8 mouse cellular contexts compared by ENCODE assay signal in genomic region chr2:22621828-22622731, GRCm38 (mm10). TPM values are rescaled to one million over a fixed set of nuclear protein-coding genes. Genes with fewer than 3 reads are reported as not detected.
A peak's percentile ranks its signal among the peaks of the same experiment; 100 is the strongest.
DNase-seq lines count a peak whose midpoint lies in the region; ATAC-seq and TF ChIP-seq lines count a peak whose summit lies in the region.

Gad2 (plus strand) TSS chr2:22622205.

- DNase-seq in left cerebral cortex, adult 18-20 months (ENCODE audit: low spot score in 2 of 2), result no peak
- DNase-seq in left cerebral cortex, adult 11 months (ENCODE audit: low spot score), result no peak
- DNase-seq in adrenal gland, postnatal 25 days, result peak; percentile 35
- peak; percentile 28 for DNase-seq in limb, embryonic 14.5 days (ENCODE audit: low spot score)
- DNase-seq in retina, embryonic 14.5 days (ENCODE audit: low spot score), result peak; percentile 73

- peak within 1 kb of the TSS; percentile 83 for H3K9ac ChIP-seq in forebrain, embryonic 13.5 days
- no peak within 1 kb of the TSS for H3K9ac ChIP-seq in intestine, embryonic 16.5 days (ENCODE audit: low read depth, low read length)
- H3K9ac ChIP-seq in limb, embryonic 14.5 days (ENCODE audit: low read depth, low read length, severe bottlenecking), result no peak within 1 kb of the TSS; the same call in 1 of the 2 replicates

- peaks cover 50% of the 10 kb centered on the region for H3K4me1 ChIP-seq in forebrain, embryonic 13.5 days
- H3K4me1 ChIP-seq in intestine, embryonic 16.5 days (ENCODE audit: control insufficient read depth, insufficient read depth, low read length), result peaks cover 14% of the 10 kb centered on the region
- peaks cover 14% of the 10 kb centered on the region for H3K4me1 ChIP-seq in limb, embryonic 14.5 days (ENCODE audit: control insufficient read depth, insufficient read depth, low read length)

- WGBS in forebrain, embryonic 13.5 days, result under 1% methylated on average over 55 of the region's 55 CpGs
- WGBS in intestine, embryonic 16.5 days, result under 1% methylated on average over 54 of the region's 55 CpGs
- 3% methylated on average over 49 of the region's 55 CpGs for WGBS in limb, embryonic 14.5 days

- H3K9me3 ChIP-seq in forebrain, embryonic 13.5 days (replicated peaks), result no peaks in the 10 kb centered on the region
- H3K9me3 ChIP-seq in intestine, embryonic 16.5 days (ENCODE audit: control insufficient read depth, low read length), result no peaks in the 10 kb centered on the region
- H3K9me3 ChIP-seq in limb, embryonic 14.5 days (ENCODE audit: control insufficient read depth, low read length), result no peaks in the 10 kb centered on the region

- H3K4me2 ChIP-seq in forebrain, embryonic 13.5 days, result peak within 1 kb of the TSS; percentile 80
- peak within 1 kb of the TSS; percentile 67 for H3K4me2 ChIP-seq in intestine, embryonic 16.5 days (ENCODE audit: low read depth, low read length)
- peak within 1 kb of the TSS; percentile 54 for H3K4me2 ChIP-seq in limb, embryonic 14.5 days (replicated peaks; ENCODE audit: low read depth, low read length, severe bottlenecking)

- peak; percentile 71 for ATAC-seq in forebrain, embryonic 13.5 days
- ATAC-seq in intestine, embryonic 16.5 days, result peak; percentile 84
- ATAC-seq in limb, embryonic 14.5 days (ENCODE audit: low FRiP score, low read depth), result peak; percentile 72
- ATAC-seq in monocyte, adult 5-6 weeks (replicated peaks; ENCODE audit: insufficient number of reproducible peaks, low FRiP score, low TSS enrichment, poor library complexity, severe bottlenecking), result no peak

- no peaks in the 10 kb centered on the region for H3K36me3 ChIP-seq in forebrain, embryonic 13.5 days (ENCODE audit: poor library complexity, severe bottlenecking)
- no peaks in the 10 kb centered on the region for H3K36me3 ChIP-seq in intestine, embryonic 16.5 days (ENCODE audit: control insufficient read depth, insufficient read depth, low read length)
- H3K36me3 ChIP-seq in limb, embryonic 14.5 days (ENCODE audit: control insufficient read depth, insufficient read depth, low read length), result no peaks in the 10 kb centered on the region

- peak within 1 kb of the TSS; percentile 97 for H3K27ac ChIP-seq in forebrain, embryonic 13.5 days
- H3K27ac ChIP-seq in intestine, embryonic 16.5 days (ENCODE audit: low read length), result no peak within 1 kb of the TSS
- no peak within 1 kb of the TSS for H3K27ac ChIP-seq in limb, embryonic 14.5 days (replicated peaks; ENCODE audit: low read depth, low read length)

- peak within 1 kb of the TSS; percentile 55 for H3K4me3 ChIP-seq in forebrain, embryonic 13.5 days
- peak within 1 kb of the TSS; percentile 41 for H3K4me3 ChIP-seq in intestine, embryonic 16.5 days (ENCODE audit: low read length)
- peak within 1 kb of the TSS; percentile 35 for H3K4me3 ChIP-seq in limb, embryonic 14.5 days (replicated peaks; ENCODE audit: low read length)

- peaks cover 68% of the 10 kb centered on the region for H3K27me3 ChIP-seq in forebrain, embryonic 13.5 days
- peaks cover 72% of the 10 kb centered on the region for H3K27me3 ChIP-seq in intestine, embryonic 16.5 days (replicated peaks; ENCODE audit: control insufficient read depth, insufficient read depth, low read length)
- H3K27me3 ChIP-seq in limb, embryonic 14.5 days (ENCODE audit: control insufficient read depth, insufficient read depth, low read length), result peaks cover 94% of the 10 kb centered on the region

- TF ChIP-seq POLR2A in limb, embryonic 14.5 days (IDR thresholded peaks at IDR 0.05; ENCODE audit: borderline replicate concordance, extremely low read depth, insufficient read depth, insufficient read length), result no peak

RNA-seq across cellular contexts. Expression of gene Gad2, which starts in this region (rescaled TPM):
- total RNA-seq in left cerebral cortex, adult 18-20 months (2021), result 100 to 1,000 TPM; 107 to 116 TPM
- not detected in 2 replicates for total RNA-seq in adrenal gland, postnatal 25 days (2021)
- 86.1 and 90.4 TPM in 2 replicates for polyA plus RNA-seq in forebrain, embryonic 13.5 days (2015; fragmentation: Nextera tagmentation; extraction: Ambion mirVana)
- polyA plus RNA-seq in intestine, embryonic 16.5 days (2015; fragmentation: Nextera tagmentation; extraction: Ambion mirVana), result not detected in 2 replicates
- polyA plus RNA-seq in limb, embryonic 14.5 days (2012; rRNA removed), result 0.13 and 0.38 TPM in 2 replicates
- polyA plus RNA-seq in limb, embryonic 14.5 days (2014; fragmentation: Nextera tagmentation; extraction: Ambion mirVana), result 0.08 and 0.10 TPM in 2 replicates
- total RNA-seq in monocyte, adult 5-6 weeks (2017), result not detected in 3 replicates

Comparison
In these comparisons a context has a peak if more than half of its experiments do, and no peak if none do; other contexts are left out.
1. RNA of gene Gad2 (total RNA-seq): 107 to 116 TPM in left cerebral cortex, adult 18-20 months; not detected in adrenal gland, postnatal 25 days and not detected in monocyte, adult 5-6 weeks; every median in the first group is over 100 times any median in the second.
2. RNA of gene Gad2 (polyA plus RNA-seq): 86.1 to 90.4 TPM in forebrain, embryonic 13.5 days; 0.08 to 0.38 TPM in limb, embryonic 14.5 days and not detected in intestine, embryonic 16.5 days; every median in the first group is over 10 times any median in the second.
3. Peak in DNase-seq in adrenal gland, postnatal 25 days; RNA of the gene not detected or under 1 TPM.
4. Peak in ATAC-seq, H3K4me3 ChIP-seq and H3K4me2 ChIP-seq in intestine, embryonic 16.5 days; RNA of the gene not detected or under 1 TPM.
5. Peak in DNase-seq, ATAC-seq, H3K4me3 ChIP-seq and H3K4me2 ChIP-seq in limb, embryonic 14.5 days; RNA of the gene not detected or under 1 TPM.
6. Peak in every context shown above with its lines, with median percentiles within 50 percentile points of each other: H3K4me2 ChIP-seq and H3K4me3 ChIP-seq.